Mouse (Mus musculus) ES-CJ7 (cell line): ENCODE measurements around the gene Otogl.

Experiments used
- DNase-seq: peaks from one replicate; pipeline ENCODE4 v3.0.0; 2011; ENCODE audit warnings: low read depth, low spot score

Otogl gene

DNA sequence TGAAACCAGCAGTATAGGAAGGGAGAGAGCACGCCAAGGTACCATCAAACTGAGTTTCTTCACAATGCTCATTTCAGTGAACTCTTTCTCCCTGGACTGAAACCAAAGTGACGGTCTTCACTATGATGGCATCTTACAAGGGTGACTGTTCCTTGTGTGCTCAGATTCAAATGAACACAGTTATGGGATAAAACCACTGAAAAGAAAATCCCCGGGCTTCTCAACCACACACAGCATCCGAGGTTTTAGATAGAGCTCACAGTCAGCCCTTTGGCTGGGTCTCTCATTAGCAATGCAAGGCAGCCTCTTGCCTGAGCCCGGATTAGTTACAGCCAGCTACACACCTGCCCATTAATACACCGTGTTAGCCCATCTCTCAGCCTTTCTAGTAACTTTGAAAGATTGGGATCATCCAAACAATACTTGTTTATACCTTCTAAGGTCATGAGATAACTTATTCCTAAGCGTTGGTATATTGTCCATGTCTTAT, at the start of gene Otogl:
Gene Otogl (minus strand): TSS at position 51 of the 490 bp plus-strand sequence.
- DNase-seq = no peak

DNA sequence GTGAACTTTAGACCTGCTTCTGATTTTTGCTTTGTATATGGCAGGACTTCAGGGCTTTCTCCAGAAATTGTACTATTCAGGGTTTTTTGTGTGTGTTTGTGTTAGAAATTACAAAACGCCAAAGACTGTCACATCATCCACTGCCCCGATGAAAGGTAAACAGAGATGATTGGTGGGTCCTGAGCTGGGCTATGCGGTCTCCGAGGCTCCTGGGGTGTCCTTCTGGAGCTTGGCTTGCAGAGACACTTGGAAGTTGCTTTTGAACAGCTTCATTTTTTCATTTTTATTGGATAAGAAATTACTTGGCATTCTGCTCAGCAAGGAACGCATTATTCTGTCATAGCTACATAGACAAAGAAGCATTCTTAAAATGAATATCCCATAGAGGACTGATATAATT, 44.7 kb upstream of the Otogl start:
- DNase-seq = no peak

- no peak for DNase-seq
Measured at GRCm38 (mm10) chr10:107954444-107954843, 42.5 kb upstream of the Otogl start.

GRCm38 (mm10) chr10:107951596-107951995, 39.7 kb upstream of the Otogl start:
- no peak for DNase-seq

- DNase-seq = no peak
Measured at GRCm38 (mm10) chr10:107949945-107950344, 38.0 kb upstream of the Otogl start.

- DNase-seq = no peak
Measured at GRCm38 (mm10) chr10:107948647-107949046, 36.7 kb upstream of the Otogl start.

GRCm38 (mm10) chr10:107948038-107948437, 36.1 kb upstream of the Otogl start:
- DNase-seq = no peak

DNA sequence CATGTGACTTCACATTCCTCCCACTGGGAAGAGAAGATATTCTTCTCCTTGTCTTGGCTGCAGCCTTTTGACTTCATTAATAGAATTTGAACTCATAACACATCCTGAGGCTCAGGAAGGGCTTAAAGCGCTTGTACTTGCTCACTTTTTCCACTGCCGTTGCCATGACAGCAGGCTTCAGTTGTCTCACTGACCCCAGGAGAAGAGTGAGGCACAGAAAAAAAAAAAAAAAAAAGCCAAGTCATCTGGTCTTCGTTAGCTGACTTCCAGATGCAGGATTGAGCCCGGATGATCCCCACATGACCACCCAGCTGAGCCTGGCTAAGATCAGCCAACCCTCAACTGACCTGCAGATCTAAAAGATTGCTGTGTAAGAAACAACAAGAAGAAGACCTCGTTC, 34.4 kb upstream of the Otogl start:
- no peak for DNase-seq

GRCm38 (mm10) chr10:107943859-107944258, 31.9 kb upstream of the Otogl start:
- DNase-seq = no peak

DNA sequence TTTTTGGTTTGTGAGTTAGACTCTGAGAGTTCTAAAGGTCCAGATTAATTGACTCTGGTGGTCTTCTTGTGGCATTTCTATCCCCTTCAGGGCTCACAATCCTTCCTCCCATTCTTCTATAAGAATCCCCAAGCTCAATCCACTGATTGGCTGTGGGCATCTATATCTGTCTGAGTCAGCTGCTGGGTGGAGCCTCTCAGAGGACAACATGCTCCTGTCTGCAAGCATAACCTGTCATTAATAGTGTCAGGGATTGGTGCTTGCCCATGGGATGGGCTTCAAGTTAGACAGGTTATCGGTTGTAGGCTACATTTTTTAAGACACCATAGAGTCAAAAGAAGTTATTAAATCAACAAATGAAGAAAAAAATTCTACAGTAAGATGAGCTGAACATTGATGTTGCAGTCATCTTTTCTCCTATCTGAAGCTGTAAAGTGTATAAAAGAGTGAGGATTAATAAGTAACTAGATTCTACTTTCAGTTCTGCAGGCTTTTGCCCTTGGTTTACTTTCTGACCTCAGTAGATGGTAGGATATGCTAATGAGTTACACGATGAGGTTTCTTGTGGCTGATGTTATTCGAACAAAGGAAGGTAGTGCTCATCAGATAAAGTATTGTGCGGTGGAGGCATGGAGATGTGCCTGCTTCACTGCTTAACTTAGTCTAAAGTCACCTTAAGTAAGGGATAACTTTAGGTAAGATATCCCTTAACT, 29.4 kb upstream of the Otogl start:
- DNase-seq = no peak

DNA sequence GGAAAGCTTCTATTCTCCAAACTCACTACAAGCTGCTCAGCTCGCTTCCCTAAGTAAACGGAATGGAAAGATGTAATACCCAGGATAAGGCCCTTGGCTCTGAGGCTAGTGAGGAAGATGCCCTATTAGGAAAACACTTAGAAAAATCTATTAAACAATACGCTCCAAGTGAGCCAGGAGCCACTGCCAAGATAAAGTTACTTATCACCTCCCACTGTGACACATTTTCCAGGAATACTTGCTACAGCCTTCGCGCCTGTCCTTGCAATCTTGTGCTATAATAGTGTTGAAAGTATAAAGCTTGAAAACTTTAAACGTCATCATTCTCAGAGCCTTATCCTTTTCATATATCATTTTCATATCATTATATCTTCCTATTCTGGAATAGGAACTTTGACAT, 28.4 kb upstream of the Otogl start:
- DNase-seq = no peak

GRCm38 (mm10) chr10:107939821-107940220, 27.9 kb upstream of the Otogl start:
- no peak for DNase-seq

DNA sequence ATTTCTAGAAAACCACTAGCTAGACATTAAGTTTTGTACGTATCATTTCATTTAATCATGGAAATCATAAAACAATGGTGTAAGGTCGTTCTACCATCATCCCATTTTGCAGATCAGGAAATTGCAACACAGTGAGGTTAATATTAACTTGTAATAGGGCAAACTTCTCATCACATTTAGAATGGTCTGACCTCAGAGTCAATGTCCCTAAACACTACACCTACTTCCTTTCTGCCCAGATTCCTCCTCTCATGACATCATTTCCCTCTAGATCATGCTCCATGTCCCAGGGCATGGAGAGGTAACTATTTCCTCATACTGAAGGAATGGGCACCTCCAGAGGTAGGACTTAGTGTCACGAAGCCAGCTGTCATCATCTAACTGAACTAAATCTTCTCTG, 22.1 kb upstream of the Otogl start:
- no peak for DNase-seq

DNA sequence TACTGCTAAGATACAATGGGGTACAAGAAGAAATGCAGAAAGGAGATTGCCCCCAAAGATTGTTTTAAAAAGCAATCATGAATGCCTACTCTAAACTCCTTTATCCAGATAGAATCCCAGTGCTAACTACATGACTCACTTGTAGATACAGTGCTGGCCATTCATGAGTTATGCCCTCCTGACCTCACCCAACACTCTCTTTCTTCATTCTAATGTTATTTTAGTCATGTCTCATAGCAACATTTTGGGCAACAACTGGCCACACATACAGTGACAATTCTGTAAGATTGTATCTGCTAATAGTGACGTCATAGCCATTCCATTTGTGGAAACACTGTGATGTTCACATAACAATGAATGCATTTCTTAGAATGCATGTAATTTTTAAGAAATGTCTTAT, 21.6 kb upstream of the Otogl start:
- DNase-seq = no peak

DNA sequence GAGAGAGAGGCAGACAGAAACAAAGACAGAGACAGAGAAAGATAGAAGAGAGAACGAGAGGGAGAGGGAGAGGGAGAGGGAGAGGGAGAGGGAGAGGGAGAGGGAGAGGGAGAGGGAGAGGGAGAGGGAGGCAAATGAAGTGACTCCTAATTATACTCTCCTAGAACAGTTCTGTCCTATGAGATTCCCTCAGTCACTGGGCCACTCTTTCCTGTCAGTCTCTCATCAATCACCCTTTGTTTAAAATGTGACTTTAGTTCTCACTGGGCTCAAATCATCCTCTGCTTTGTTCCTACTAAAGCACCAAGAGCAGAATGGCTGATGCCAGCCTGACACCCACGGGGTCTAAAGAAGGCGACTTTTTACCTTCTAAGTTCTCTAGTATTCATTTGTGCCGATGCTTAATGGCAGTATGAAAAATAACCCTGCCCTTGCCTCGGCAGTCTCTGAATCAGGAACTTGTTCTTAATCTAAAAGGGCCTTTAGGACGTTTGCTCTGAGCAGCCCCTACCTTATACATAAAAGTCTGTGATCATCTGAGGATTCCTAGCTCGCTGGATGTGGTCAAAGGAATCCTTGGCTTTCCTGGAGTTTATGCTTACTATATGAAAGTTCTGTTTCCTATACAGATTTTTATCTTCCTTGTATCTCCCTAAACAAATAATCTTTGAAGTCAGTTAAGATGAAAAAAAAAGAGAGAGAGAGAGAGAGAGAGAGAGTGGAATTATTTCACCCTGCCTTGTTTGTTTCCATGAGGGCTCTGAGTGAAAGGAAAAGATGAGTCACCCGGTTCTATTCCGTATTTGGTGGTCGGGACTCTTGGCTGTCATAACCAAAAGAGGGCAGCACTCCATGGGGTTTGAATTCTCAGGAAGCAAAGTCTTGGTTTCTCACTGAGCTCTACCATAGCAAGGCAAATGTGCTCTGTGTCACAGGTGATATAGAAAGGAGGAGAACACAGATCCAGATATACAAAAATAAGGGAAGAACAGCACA, 20.2 kb upstream of the Otogl start:
- peak; percentile 34 for DNase-seq

DNA sequence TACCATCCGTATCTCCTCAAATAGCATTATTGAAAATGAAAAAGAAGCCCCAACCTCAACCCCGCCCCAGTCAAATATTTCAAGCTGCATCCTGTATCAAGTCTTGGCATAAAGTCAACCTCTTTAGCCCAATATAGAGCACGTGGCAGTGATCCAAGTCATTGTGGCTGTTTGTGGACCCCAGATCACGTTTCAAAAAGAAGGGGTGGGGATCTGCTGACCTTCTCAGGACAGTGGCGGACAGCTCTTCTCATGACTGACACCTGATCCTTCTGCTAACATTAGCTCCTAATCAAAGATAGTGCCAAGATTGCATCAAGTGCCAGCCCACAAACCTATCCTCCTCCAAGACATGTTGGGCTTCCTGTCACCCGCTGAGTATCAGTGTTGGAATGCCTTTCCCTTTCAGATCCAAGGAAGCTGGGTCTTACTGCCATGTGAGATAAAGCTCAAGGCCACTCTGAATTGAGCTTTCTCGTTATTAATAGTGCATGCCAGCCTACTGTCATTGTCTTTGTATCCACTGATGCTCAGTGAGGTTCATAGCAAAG, 18.6 kb upstream of the Otogl start:
- DNase-seq = no peak

DNA sequence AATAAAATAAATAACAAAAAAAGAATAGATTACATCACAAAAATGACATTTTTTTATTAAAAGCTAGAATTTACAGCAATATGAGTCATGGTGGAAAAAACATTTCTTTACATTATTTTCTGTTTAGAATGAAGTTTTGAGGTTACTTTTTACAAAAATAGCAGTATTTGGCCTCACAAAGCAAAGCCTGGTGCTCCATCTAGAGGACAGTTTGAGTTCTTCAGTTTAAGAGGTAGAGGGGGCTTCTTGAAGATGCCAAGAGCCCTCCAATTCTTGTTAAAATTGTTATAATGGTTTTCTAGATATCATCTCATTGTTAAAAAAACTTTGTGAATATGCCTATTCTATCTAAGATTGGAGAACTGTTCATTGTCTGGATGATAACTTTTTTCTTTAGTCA, 13.4 kb upstream of the Otogl start:
- DNase-seq = peak; percentile 8

GRCm38 (mm10) chr10:107923860-107924259, 11.9 kb upstream of the Otogl start:
- no peak for DNase-seq

DNA sequence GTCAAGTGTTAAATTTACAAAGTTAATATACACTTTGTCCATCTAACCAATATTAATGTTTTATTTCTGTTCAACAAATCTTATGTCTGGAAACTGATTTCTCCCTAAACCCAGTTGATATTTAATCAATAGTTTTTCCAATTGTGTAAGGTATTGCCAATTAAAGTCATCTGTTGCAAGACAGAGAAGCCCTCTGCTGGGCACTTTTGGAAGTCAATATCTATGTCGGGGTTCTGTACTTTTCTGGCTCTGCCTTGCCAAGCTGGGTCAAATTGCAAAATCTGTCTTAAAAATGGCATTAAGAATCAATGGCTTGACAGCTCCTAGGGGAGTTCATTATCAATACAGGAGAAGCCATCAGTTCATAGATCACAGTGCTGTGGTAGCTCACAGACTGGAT, 10.8 kb upstream of the Otogl start:
- DNase-seq = no peak

DNA sequence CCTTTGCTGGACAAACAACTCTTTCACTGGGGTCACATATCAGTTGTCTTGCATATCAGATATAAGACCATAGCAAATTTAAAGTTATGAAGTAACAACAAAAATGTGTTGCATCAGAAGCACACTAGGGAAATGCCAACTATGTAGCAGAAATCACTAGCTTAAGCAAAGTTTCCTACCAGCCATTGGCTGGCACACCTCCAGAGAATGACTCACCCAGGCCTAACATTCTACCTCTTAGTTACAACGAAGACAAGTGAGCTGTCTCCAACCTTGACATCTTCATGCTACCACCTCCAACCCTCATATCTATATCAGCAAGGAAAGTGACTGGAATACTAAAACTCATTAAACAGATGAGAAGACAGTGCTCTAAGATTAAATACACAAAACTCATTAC, 9.6 kb upstream of the Otogl start:
- no peak for DNase-seq

DNA sequence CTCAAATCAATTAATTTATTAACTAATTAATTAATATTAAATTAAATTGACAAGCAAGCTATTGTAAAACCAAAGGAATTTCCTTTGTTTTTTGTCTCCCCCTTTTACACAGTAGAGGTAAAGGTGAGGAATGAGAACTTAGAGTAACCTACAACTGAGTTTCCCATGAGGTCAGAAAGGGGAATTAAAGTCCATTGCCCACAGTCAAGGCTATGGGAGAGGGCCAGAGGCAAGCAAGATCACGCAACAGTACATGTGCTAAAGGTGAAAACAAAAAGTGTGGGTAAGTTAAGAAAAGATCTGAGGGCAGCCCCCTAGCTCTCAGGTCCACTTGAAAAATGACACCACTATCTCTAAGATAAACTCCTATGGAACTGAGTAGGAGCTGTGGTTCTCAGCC, 9.2 kb upstream of the Otogl start:
- DNase-seq = no peak

DNA sequence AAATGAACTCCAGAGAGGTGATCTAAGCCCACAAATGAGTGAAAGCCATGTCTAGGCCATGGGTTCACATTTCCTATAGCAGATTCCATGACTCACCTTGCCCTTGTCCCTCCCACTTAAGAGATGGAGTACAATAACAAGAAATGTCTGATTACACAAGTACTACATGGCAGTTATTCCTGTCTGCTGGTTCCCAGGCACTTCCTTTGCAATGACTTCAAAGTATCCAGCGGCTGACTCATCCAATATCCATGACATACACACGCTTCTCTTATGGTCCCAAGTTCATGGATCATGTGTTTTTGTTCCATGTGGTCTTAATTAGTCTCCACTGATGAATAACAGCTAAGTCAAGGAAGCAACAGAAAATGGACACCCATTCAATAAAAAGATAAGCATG, 1.1 kb upstream of the Otogl start:
- no peak for DNase-seq
